Mouse (Mus musculus): ENCODE measurements at regions not wholly inside any gene's neighbourhood (a gene's known extent, or its start where the extent isn't known, plus 50 kb on each side); places are given as distances from the start of the nearest gene placed in this dataset.

DNA sequence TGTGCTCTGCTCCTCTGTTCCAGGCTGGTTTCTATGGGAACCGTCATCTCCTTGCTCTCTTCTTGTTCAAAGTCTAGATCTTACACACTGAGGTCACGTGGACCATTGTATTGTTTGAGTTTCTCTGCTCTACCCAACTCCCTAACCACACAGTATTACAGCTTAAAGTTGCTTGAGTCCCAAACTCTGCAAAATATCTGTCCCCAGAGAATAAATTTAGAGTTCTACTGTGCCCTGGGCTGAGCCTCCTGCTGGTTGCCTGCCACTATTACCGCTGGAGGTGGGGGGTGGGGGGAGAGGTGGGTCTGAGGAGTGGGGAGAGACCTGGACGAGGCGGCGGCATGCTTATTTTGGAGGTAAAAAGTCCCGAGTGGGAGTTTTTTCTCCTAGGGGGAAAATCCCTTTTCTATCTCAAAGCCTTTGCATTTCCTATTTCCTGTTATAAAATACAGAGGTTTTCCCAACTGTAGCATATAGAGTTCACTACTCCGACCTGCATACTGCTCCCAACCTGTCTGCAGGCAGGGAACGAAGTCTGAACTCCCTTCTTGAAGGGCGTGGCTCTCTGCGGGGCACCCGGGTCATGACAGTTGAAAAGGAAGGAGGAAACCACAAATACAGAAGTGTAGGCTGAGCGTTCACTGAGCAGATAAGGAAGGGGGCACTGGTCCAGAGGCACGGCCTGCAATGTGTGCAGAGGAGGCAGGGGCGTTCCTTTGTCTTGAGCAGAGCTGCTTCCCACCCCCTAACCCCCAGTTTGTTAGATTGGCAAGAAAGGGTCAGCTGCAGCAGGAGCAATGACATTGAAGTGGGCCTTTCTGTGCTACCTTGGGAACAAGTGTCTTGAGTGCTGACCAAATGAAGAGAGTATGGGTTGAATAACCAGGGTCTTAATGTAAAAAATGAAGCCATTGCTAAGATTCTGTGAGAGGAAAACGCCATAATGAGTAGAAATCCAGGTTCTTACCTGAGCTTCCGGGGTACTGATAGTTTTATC, 188.7 kb downstream of the Akap7 start:
- H3K4me1 ChIP-seq (ENCODE audit: control insufficient read depth, insufficient read depth, low read length) = peaks cover 12% of the 10 kb centered on the region
- WGBS = 70% methylated on average over 17 of the region's 17 CpGs
- no peaks in the 10 kb centered on the region for H3K27me3 ChIP-seq (ENCODE audit: control insufficient read depth, insufficient read depth, low read length)
- H3K4me3 ChIP-seq (replicated peaks; ENCODE audit: insufficient read depth, low read depth, low read length) = no peak overlapping the region
- DNase-seq = no peak
- TF ChIP-seq POLR2A (IDR thresholded peaks at IDR 0.05; ENCODE audit: borderline replicate concordance, insufficient read depth, low read length) = no peak
- no peak for TF ChIP-seq CTCF (IDR thresholded peaks at IDR 0.05; ENCODE audit: borderline replicate concordance, insufficient read depth, low read depth, low read length)
- H3K27ac ChIP-seq (ENCODE audit: insufficient read depth, low read length) = no peak overlapping the region

DNA sequence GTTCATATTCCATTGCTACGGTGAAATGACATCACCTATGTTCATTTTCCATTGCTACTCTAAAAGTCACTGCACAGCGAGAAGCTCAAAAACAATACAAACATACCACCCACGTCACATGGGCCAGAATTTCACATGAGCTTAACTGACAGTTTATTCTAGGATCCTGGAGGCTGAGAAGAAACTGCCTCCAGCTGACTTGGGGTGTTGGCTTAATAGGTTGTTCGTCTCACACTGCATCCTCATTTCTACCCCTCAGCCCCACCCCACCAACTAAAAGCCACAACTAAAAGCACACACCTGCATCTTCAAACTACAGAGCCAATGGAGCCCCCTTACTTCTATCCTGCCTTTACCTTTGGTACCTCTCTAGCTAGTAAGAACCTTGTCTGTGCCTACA, 187.0 kb upstream of the Arg1 start:
- Histone ChIP-seq H3K27me3 (ENCODE audit: control insufficient read depth, insufficient read depth, low read length) (no peaks in the 10 kb centered on the region), H3K27ac (ENCODE audit: insufficient read depth, low read length) (no peak overlapping the region), H3K4me1 (ENCODE audit: control insufficient read depth, insufficient read depth, low read length) (peaks cover 12% of the 10 kb centered on the region), H3K4me3 (replicated peaks; ENCODE audit: insufficient read depth, low read depth, low read length) (no peak overlapping the region)
- TF ChIP-seq POLR2A (IDR thresholded peaks at IDR 0.05; ENCODE audit: borderline replicate concordance, insufficient read depth, low read length) = no peak
- no peak for TF ChIP-seq CTCF (IDR thresholded peaks at IDR 0.05; ENCODE audit: borderline replicate concordance, insufficient read depth, low read depth, low read length)
- no peak for DNase-seq
- WGBS = 94% methylated on average over 4 of the region's 4 CpGs

GRCm38 (mm10) chr10:25112449-25113171, 185.3 kb upstream of the Arg1 start:
- peak; percentile 56 to 67 for DNase-seq
- Histone ChIP-seq H3K4me1 (ENCODE audit: control insufficient read depth, insufficient read depth, low read length) (peaks cover 12% of the 10 kb centered on the region), H3K27ac (ENCODE audit: insufficient read depth, low read length) (peak overlapping the region; percentile 61; the same call in 1 of the 2 replicates), H3K4me3 (replicated peaks; ENCODE audit: insufficient read depth, low read depth, low read length) (no peak overlapping the region), H3K27me3 (ENCODE audit: control insufficient read depth, insufficient read depth, low read length) (no peaks in the 10 kb centered on the region)
- TF ChIP-seq CTCF (IDR thresholded peaks at IDR 0.05; ENCODE audit: borderline replicate concordance, insufficient read depth, low read depth, low read length) = no peak
- TF ChIP-seq POLR2A (IDR thresholded peaks at IDR 0.05; ENCODE audit: borderline replicate concordance, insufficient read depth, low read length) = no peak
- WGBS = 41% methylated on average over 12 of the region's 12 CpGs

- Histone ChIP-seq H3K4me1 (ENCODE audit: control insufficient read depth, insufficient read depth, low read length) (peaks cover 12% of the 10 kb centered on the region), H3K4me3 (replicated peaks; ENCODE audit: insufficient read depth, low read depth, low read length) (no peak overlapping the region), H3K27me3 (ENCODE audit: control insufficient read depth, insufficient read depth, low read length) (no peaks in the 10 kb centered on the region), H3K27ac (ENCODE audit: insufficient read depth, low read length) (peak overlapping the region; percentile 61; the same call in 1 of the 2 replicates)
- DNase-seq = peak; percentile 83 to 94
- TF ChIP-seq POLR2A (IDR thresholded peaks at IDR 0.05; ENCODE audit: borderline replicate concordance, insufficient read depth, low read length) (no peak), CTCF (IDR thresholded peaks at IDR 0.05; ENCODE audit: borderline replicate concordance, insufficient read depth, low read depth, low read length) (no peak)
- 6% methylated on average over 11 of the region's 11 CpGs for WGBS
These were observed 184.5 kb upstream of the Arg1 start for GRCm38 (mm10) chr10:25111636-25112422.

GRCm38 (mm10) chr10:25111181-25111580, 183.9 kb upstream of the Arg1 start:
- WGBS = 56% methylated on average over 7 of the region's 7 CpGs
- Histone ChIP-seq H3K27me3 (ENCODE audit: control insufficient read depth, insufficient read depth, low read length) (no peaks in the 10 kb centered on the region), H3K4me3 (replicated peaks; ENCODE audit: insufficient read depth, low read depth, low read length) (no peak overlapping the region), H3K4me1 (ENCODE audit: control insufficient read depth, insufficient read depth, low read length) (peaks cover 12% of the 10 kb centered on the region), H3K27ac (ENCODE audit: insufficient read depth, low read length) (peak overlapping the region; percentile 8; the same call in 1 of the 2 replicates)
- peak; percentile 38 to 46 for DNase-seq
- no peak for TF ChIP-seq CTCF (IDR thresholded peaks at IDR 0.05; ENCODE audit: borderline replicate concordance, insufficient read depth, low read depth, low read length)
- TF ChIP-seq POLR2A (IDR thresholded peaks at IDR 0.05; ENCODE audit: borderline replicate concordance, insufficient read depth, low read length) = no peak

DNA sequence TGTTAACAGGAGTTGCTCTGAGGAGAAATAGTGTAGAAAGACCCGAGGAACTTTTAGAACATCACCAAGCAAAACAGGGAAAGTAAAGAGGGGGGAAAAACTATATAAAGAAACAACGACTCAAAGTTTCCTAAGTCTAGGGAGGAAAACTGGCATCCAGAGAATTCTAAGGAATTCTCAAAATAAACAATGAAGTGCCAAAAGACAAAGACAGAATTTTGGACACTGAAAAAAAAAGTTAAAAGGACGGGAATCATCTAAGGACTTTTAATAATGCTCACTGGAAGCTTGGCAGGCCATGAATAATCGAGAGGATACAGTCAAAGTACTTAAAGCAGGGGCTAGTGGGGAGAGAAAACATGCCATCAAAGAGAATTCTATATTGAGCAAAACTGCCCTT, 170.8 kb upstream of the Arg1 start:
- no peak for DNase-seq
- WGBS = 69% methylated on average over 4 of the region's 4 CpGs
- TF ChIP-seq POLR2A (IDR thresholded peaks at IDR 0.05; ENCODE audit: borderline replicate concordance, insufficient read depth, low read length) (no peak), CTCF (IDR thresholded peaks at IDR 0.05; ENCODE audit: borderline replicate concordance, insufficient read depth, low read depth, low read length) (no peak)

DNA sequence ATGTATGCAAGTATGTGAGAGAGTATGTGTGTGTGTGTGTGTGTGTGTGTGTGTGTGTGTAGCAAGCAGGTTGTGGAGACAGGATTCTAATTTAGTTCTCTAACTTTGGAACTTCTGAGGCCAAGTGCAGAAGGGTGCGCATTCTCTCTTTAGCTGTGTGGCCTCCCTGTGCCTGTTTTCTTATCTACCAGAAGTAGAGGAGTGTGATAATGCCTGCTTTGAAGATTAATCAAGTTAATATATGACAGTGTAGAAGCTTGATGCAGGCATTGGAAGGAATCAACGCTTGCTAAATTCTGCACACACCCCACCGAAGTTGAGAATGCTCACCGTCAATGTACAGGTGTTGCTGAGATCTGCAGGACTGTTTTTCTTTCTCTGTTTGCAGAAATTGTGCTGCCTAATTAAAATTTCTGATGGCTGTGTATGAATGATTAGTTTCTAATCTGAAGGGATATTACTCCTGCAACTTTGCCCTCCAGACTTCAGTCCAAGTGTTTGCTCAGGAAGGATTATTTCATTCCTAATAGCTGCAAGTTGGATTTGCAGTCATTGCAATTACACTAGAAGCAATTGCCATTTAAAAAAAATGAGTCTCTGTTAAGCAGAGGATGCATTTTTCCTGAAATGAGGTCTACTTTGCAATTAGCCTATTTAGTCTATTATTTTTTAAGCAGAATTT, 162.6 kb upstream of the Arg1 start:
- H3K4me1 ChIP-seq (ENCODE audit: control insufficient read depth, insufficient read depth, low read length) = no peaks in the 10 kb centered on the region
- TF ChIP-seq CTCF (IDR thresholded peaks at IDR 0.05; ENCODE audit: borderline replicate concordance, insufficient read depth, low read depth, low read length) (no peak), POLR2A (IDR thresholded peaks at IDR 0.05; ENCODE audit: borderline replicate concordance, insufficient read depth, low read length) (no peak)
- H3K27me3 ChIP-seq (ENCODE audit: control insufficient read depth, insufficient read depth, low read length) = no peaks in the 10 kb centered on the region
- H3K27ac ChIP-seq (ENCODE audit: insufficient read depth, low read length) = no peak overlapping the region
- WGBS = 95% methylated on average over 4 of the region's 4 CpGs
- H3K4me3 ChIP-seq (replicated peaks; ENCODE audit: insufficient read depth, low read depth, low read length) = no peak overlapping the region
- no peak for DNase-seq

More for the DNA sequence above, 170.8 kb upstream of the Arg1 start:
- H3K4me1 ChIP-seq (ENCODE audit: control insufficient read depth, insufficient read depth, low read length) = no peaks in the 10 kb centered on the region
- H3K27me3 ChIP-seq (ENCODE audit: control insufficient read depth, insufficient read depth, low read length) = no peaks in the 10 kb centered on the region
- no peak overlapping the region for H3K4me3 ChIP-seq (replicated peaks; ENCODE audit: insufficient read depth, low read depth, low read length)
- H3K27ac ChIP-seq (ENCODE audit: insufficient read depth, low read length) = no peak overlapping the region
